Mouse (Mus musculus): ENCODE results near the gene Abhd5. TPM values are rescaled to one million over a fixed set of nuclear protein-coding genes. Genes with fewer than 3 reads are reported as not detected.

The Abhd5 gene
- polyA plus RNA-seq, 1 experiment from 2014 or later = 24.3 TPM

DNA sequence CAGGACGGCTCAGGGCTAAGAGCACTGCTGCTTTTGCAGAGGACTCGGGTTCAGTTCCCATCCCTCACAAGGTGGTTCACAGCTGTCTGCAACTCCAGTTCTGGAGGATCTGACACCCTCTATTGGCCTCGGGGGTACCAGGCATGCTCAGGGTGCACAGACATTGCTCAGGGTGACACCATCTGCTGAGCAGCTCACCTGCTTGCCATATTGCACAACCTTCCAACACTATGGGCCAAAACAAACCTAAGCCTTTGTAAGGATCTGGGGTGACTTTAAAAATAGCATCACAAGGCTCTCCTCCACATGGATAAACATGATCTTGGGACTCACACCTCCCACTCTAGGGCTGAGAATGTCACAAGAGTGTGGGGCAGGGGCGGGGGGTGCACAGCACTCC, 30.8 kb upstream of the Abhd5 start:
- no peak for ATAC-seq (ENCODE audit: low read depth)
- no peak overlapping the region for H3K4me2 ChIP-seq
- H3K36me3 ChIP-seq = no peaks in the 10 kb centered on the region
- H3K9me3 ChIP-seq = no peaks in the 10 kb centered on the region
- H3K27ac ChIP-seq (replicated peaks) = no peak overlapping the region
- no peaks in the 10 kb centered on the region for H3K27me3 ChIP-seq
- no peak overlapping the region for H3K4me3 ChIP-seq
- H3K9ac ChIP-seq = no peak overlapping the region
- WGBS = 84% methylated on average over 4 of the region's 4 CpGs
- H3K4me1 ChIP-seq (replicated peaks) = no peaks in the 10 kb centered on the region

DNA sequence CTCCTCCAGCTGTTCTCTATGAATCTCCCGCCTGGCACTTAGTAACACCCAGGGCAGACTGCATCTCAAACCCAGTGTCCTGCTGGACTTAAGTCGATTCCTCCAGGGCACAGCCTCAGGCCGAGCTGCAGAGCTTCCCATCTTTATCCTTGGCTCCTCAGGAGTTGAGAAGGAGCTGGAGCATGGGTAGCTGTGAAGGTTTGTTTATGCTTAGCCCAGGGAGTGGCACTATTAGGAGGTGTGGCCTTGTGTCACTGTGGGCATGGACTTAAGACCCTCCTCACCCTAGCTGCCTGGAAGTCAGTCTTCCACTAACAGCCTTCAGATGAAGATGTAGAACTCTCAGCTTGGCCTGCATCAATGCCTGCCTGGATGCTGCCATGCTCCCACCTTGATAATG, 29.1 kb upstream of the Abhd5 start:
- Histone ChIP-seq H3K4me3 (no peak overlapping the region), H3K27ac (replicated peaks) (no peak overlapping the region), H3K9ac (no peak overlapping the region), H3K9me3 (no peaks in the 10 kb centered on the region), H3K4me1 (replicated peaks) (no peaks in the 10 kb centered on the region), H3K27me3 (no peaks in the 10 kb centered on the region), H3K36me3 (no peaks in the 10 kb centered on the region), H3K4me2 (no peak overlapping the region)
- WGBS = 77% methylated on average over 3 of the region's 3 CpGs
- no peak for ATAC-seq (ENCODE audit: low read depth)

DNA sequence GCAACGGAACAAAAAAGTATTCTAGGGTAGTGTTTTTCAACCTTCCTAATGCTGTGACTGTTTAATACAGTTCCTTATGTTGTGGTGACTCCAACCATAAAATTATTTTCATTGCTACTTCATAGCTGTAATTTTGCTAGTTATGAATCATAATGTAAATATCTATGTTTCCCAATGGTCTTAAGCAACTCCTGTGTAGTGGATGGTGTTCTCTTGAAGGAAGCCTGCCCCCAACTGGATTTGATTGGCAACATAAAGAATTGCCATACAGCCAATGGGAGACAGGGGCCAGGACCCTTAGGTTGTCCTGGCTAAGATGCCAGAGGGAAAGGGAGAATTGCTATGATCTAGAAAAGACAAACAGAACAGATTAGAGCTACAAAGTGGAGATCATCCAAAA, 25.4 kb upstream of the Abhd5 start:
- H3K4me1 ChIP-seq (replicated peaks) = no peaks in the 10 kb centered on the region
- whole genome bisulfite sequencing = 95% methylated on average over 1 of the region's 1 CpGs
- no peaks in the 10 kb centered on the region for H3K9me3 ChIP-seq
- H3K4me3 ChIP-seq = no peak overlapping the region
- H3K27me3 ChIP-seq = no peaks in the 10 kb centered on the region
- no peak overlapping the region for H3K9ac ChIP-seq
- H3K36me3 ChIP-seq = no peaks in the 10 kb centered on the region
- no peak overlapping the region for H3K27ac ChIP-seq (replicated peaks)
- H3K4me2 ChIP-seq = no peak overlapping the region
- no peak for ATAC-seq (ENCODE audit: low read depth)

DNA sequence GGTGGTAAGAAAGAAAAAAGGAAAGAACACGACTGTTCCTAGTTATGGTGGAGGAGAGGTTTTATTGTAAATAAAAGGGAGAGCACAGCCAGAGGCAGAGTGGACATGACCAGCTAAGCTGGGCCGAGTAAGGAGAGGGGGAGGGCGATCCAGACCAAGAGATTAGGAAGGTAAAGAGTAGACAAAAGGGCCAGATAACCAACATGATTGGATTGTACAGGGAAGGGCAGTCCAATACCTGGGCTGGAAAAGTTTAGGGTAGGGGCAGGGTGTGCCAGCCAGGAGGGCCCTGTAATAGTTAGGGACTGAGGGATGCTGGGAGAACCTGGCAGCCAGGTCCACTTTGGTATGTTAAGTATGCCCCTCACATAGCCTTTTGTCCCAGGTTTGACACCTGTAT, 23.2 kb upstream of the Abhd5 start:
- Histone ChIP-seq H3K27me3 (no peaks in the 10 kb centered on the region), H3K9ac (no peak overlapping the region), H3K4me2 (no peak overlapping the region), H3K27ac (replicated peaks) (no peak overlapping the region), H3K4me3 (no peak overlapping the region), H3K9me3 (no peaks in the 10 kb centered on the region), H3K36me3 (no peaks in the 10 kb centered on the region), H3K4me1 (replicated peaks) (no peaks in the 10 kb centered on the region)
- no peak for ATAC-seq (ENCODE audit: low read depth)
- 79% methylated on average over 3 of the region's 3 CpGs for WGBS

DNA sequence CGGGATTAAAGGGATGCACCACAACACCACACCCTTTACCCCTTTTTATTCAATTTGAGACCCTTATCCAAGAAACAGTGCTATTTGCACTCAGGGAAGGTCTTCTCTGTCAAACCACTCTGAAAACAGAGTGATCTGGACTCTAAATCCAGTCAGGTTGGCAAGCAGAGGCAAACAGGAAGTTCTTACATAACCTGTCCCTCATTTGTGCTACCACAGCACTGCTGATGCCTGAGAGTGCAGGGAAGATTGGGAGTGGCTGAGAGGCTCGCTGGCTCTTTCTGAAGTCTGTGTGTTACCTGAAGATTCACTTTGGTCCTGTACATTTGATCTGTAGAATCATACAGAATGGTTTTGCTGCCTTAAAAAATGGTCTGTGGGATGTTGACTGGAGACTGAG, 14.7 kb upstream of the Abhd5 start:
- no peak overlapping the region for H3K9ac ChIP-seq
- H3K27ac ChIP-seq (replicated peaks) = no peak overlapping the region
- H3K4me2 ChIP-seq = no peak overlapping the region
- H3K4me1 ChIP-seq (replicated peaks) = no peaks in the 10 kb centered on the region
- no peak overlapping the region for H3K4me3 ChIP-seq
- WGBS = 85% methylated on average over 2 of the region's 2 CpGs
- no peak for ATAC-seq (ENCODE audit: low read depth)
- H3K27me3 ChIP-seq = no peaks in the 10 kb centered on the region
- H3K36me3 ChIP-seq = no peaks in the 10 kb centered on the region
- no peaks in the 10 kb centered on the region for H3K9me3 ChIP-seq

DNA sequence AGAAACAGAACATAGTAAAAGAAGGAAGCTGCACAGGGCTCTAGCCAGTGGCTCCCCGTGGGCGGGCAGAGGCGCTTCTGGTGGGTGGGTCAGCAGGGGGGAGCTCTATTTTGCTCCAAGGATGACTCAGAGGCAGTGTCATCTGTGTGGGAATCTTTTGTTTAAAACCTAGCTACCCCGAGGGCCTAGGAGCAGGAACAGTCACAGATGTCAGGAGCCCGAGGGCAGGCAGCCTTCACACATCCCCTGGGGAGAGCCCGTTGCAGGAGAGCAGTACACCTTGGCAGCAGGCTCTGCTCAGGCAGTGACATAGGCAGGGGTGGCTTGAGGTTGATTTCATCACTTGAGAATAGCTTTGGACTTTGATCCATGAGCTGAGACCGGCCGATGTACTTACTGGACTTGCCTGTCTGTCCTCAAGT, 13.9 kb upstream of the Abhd5 start:
- no peak for ATAC-seq (ENCODE audit: low read depth)
- H3K36me3 ChIP-seq = no peaks in the 10 kb centered on the region

DNA sequence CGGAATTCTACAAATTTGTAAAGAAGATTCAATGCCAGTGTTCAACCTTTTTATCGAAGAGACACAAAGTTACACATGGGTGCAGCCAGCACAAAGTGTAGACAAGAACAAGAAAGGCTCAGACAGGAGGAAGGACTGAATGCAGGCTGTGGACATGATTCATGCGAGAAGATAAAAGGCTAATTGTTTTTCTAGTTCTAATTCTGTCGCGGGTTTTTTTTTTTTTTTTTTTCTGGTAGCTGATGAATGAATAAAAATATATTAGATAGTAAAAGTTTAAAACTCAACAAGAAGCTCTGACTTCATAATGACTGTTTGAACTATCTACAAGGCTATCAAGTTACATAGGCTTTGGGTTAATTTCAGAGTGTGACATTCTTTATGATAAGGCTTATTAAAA, 11.4 kb upstream of the Abhd5 start:
- Histone ChIP-seq H3K27me3 (no peaks in the 10 kb centered on the region), H3K36me3 (no peaks in the 10 kb centered on the region), H3K4me3 (no peak overlapping the region), H3K4me2 (no peak overlapping the region), H3K27ac (replicated peaks) (no peak overlapping the region), H3K4me1 (replicated peaks) (no peaks in the 10 kb centered on the region), H3K9ac (no peak overlapping the region), H3K9me3 (no peaks in the 10 kb centered on the region)
- ATAC-seq (ENCODE audit: low read depth) = no peak
- WGBS = 51% methylated on average over 5 of the region's 5 CpGs

More for the DNA sequence above, 13.9 kb upstream of the Abhd5 start:
- no peak overlapping the region for H3K4me2 ChIP-seq
- no peaks in the 10 kb centered on the region for H3K9me3 ChIP-seq
- no peaks in the 10 kb centered on the region for H3K27me3 ChIP-seq
- H3K9ac ChIP-seq = no peak overlapping the region
- no peak overlapping the region for H3K4me3 ChIP-seq
- H3K4me1 ChIP-seq (replicated peaks) = no peaks in the 10 kb centered on the region
- H3K27ac ChIP-seq (replicated peaks) = no peak overlapping the region
- WGBS = 49% methylated on average over 8 of the region's 8 CpGs

DNA sequence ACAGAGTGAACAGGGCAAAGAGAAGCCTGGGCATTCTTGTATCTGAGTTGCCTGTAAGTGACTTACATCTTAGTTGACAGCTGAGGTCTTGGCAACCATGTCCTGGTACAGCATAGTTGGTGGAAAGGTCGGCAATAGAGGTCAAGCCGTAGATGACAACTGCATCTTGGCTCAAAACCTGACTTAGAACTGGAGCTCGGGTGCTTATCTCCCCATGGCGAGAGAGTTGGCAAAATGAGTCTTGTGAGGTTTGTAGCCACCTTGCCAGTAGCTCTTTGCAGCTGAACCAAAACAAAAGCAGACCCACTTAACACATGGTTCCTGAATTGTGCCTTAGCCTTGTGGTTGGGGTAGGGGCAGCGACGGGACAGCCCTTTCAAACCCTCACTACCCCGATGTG, 8.0 kb upstream of the Abhd5 start:
- H3K9me3 ChIP-seq = no peaks in the 10 kb centered on the region
- no peaks in the 10 kb centered on the region for H3K36me3 ChIP-seq
- H3K4me2 ChIP-seq = no peak overlapping the region
- 88% methylated on average over 7 of the region's 7 CpGs for WGBS
- H3K27ac ChIP-seq (replicated peaks) = no peak overlapping the region
- no peaks in the 10 kb centered on the region for H3K4me1 ChIP-seq (replicated peaks)
- no peak overlapping the region for H3K9ac ChIP-seq
- H3K4me3 ChIP-seq = no peak overlapping the region
- H3K27me3 ChIP-seq = no peaks in the 10 kb centered on the region
- no peak for ATAC-seq (ENCODE audit: low read depth)

DNA sequence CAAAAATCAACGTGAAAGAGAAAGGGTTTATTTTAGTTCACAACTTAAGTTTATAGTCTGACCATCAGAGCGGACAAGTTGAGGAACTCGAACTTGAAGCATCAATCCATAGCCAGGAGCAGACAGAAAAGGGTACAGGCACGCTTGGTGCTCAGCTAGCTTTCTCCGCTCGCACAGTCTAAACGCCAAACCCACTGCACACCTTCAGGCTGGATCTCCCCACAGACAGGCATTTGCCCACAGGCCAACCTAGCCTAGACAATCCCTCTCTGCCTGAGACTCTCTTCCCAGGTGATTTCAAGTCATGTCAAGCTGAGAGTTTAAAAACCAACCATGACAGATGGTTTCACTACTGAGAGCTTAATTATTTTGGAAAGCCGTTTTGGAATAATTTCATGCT, 6.8 kb upstream of the Abhd5 start:
- ATAC-seq (ENCODE audit: low read depth) = no peak
- Histone ChIP-seq H3K4me3 (no peak overlapping the region), H3K9ac (no peak overlapping the region), H3K4me1 (replicated peaks) (no peaks in the 10 kb centered on the region), H3K36me3 (no peaks in the 10 kb centered on the region), H3K9me3 (no peaks in the 10 kb centered on the region), H3K4me2 (no peak overlapping the region), H3K27me3 (no peaks in the 10 kb centered on the region), H3K27ac (replicated peaks) (no peak overlapping the region)
- 89% methylated on average over 8 of the region's 8 CpGs for WGBS

DNA sequence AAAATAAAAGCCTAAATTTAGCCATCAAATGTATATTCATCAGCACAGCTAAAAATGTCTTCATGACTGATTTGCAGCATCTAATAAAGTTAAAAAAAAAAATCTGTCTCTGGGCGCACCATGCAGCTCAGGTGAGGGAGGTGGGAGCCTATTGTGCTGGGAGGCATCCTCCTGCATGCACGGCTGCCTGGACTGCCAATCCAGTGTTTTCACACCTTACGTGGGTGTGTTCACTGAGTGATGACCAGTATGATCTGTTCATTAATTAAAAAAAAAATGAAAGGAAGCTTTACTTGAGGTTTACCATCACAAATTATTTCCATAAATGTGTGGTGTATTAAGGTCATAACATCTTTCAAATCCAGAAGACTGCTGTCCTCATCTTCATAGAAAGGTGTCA, 6.1 kb upstream of the Abhd5 start:
- no peak overlapping the region for H3K9ac ChIP-seq
- H3K4me3 ChIP-seq = no peak overlapping the region
- no peak overlapping the region for H3K4me2 ChIP-seq
- no peaks in the 10 kb centered on the region for H3K9me3 ChIP-seq
- 89% methylated on average over 3 of the region's 3 CpGs for WGBS
- no peaks in the 10 kb centered on the region for H3K4me1 ChIP-seq (replicated peaks)
- no peaks in the 10 kb centered on the region for H3K36me3 ChIP-seq
- H3K27me3 ChIP-seq = no peaks in the 10 kb centered on the region
- ATAC-seq (ENCODE audit: low read depth) = no peak
- H3K27ac ChIP-seq (replicated peaks) = no peak overlapping the region

DNA sequence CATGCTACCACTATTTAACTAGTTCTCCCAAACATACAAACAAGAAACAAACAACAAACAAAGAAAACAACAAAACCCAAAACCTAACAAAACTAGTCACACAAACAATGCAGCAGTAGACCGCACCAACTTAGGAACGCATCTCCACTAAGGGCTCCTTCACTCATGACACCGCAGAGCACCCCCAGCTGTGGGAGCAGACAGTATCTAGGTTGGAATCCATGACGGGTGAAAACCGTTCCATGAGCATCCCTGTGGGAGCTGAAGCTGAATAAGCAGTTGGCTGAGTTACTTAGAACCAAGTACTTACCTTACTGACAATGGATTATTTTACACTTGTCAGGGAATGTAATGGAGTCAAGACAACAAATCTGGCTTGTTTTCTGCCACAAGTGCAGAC, 5.3 kb upstream of the Abhd5 start:
- WGBS = 83% methylated on average over 5 of the region's 5 CpGs
- Histone ChIP-seq H3K9me3 (no peaks in the 10 kb centered on the region), H3K4me1 (replicated peaks) (no peaks in the 10 kb centered on the region), H3K4me2 (no peak overlapping the region), H3K27me3 (no peaks in the 10 kb centered on the region), H3K9ac (no peak overlapping the region), H3K27ac (replicated peaks) (no peak overlapping the region), H3K4me3 (no peak overlapping the region), H3K36me3 (no peaks in the 10 kb centered on the region)
- no peak for ATAC-seq (ENCODE audit: low read depth)

DNA sequence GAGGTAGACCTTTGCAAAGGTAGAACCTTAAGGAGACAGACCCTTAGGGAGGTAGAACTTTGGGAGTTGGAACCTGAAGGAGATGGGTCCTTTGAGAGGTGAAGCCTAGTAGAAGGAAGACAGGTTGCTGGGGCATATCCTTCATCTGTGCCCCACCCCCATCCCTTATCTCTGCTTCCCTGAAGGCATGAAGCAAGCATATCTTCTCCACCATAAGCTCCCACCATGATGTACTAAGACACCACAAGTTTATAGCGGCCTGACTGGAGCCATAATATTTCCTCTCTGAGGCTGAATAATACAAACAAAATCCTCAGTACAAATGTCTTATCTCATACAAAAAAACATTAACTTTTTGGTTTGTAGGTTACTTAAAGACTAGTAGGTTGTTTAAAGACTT, 3.5 kb upstream of the Abhd5 start:
- ATAC-seq (ENCODE audit: low read depth) = no peak
- Histone ChIP-seq H3K9ac (no peak overlapping the region), H3K4me2 (no peak overlapping the region), H3K4me3 (no peak overlapping the region), H3K27ac (replicated peaks) (no peak overlapping the region), H3K27me3 (no peaks in the 10 kb centered on the region), H3K4me1 (replicated peaks) (peaks cover 3% of the 10 kb centered on the region; the same call in 1 of the 2 replicates), H3K9me3 (no peaks in the 10 kb centered on the region), H3K36me3 (no peaks in the 10 kb centered on the region)
- WGBS = 94% methylated on average over 1 of the region's 1 CpGs

DNA sequence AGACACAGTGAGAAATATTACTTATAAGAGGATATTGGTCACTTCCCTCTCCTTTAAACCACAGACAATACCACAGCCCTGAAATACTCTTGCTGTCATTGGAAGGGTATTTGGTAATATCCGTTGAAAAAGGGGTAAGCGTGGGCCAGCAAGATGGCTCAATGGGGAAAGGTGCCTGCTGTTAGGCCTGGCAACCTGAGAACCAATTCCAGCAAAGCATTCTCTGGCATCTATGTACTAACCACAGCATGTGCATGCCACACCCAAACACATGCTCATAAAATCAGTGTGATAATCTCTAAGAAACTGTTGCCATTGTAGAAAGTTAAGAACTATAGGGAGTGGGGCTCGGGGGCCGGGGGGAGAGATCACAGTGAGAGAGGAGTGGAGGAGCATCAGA, 2.1 kb upstream of the Abhd5 start:
- Histone ChIP-seq H3K4me1 (replicated peaks) (peaks cover 7% of the 10 kb centered on the region; the same call in 1 of the 2 replicates), H3K4me2 (no peak overlapping the region), H3K36me3 (no peaks in the 10 kb centered on the region), H3K27ac (replicated peaks) (no peak overlapping the region), H3K9me3 (no peaks in the 10 kb centered on the region), H3K9ac (no peak overlapping the region), H3K27me3 (no peaks in the 10 kb centered on the region), H3K4me3 (no peak overlapping the region)
- ATAC-seq (ENCODE audit: low read depth) = no peak
- WGBS = 88% methylated on average over 4 of the region's 4 CpGs

Measured in neural tube, embryonic 13.5 days (tissue).